Mouse (Mus musculus) spleen, adult 2 months (tissue): ENCODE measurements around the gene Sfmbt2.

ENCODE experiments used
- CTCF ChIP-seq: fragments of 200-500 bp; IDR thresholded peaks from 2 replicates; pipeline ENCODE4 v1.5.1; 2011; ENCODE audit warnings: mild to moderate bottlenecking, inconsistent platforms; ENCODE audit not compliant: insufficient read depth, insufficient read length, insufficient replicate concordance; ENCODE audit errors: extremely low read depth
- POLR2A ChIP-seq: fragments of 200-500 bp; IDR thresholded peaks from 2 replicates; pipeline ENCODE4 v1.6.1; 2011; ENCODE audit warnings: low read depth, low read length, inconsistent platforms

DNA sequence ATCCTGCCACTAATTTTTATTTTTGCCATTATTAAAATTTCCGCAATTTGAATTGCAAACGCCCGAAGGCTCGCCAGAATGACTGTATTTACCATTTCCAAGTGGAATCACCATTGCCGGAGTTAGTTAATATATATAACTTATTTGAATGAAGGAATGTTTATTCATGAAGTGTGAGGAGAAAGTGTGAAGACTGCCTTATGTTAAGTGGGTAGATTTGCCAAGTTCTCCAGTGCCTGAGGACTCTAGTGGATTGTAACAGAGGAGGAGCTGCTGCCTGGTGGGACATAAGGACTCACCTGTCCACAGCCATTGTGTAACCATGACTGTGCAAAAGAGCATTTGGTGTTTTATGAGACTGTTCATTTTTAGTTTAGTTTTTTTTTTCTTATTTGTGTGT is 39.8 kb downstream of the Sfmbt2 start:
- TF ChIP-seq CTCF (no peak), POLR2A (no peak)
